Mouse (Mus musculus) bone marrow macrophage, adult 2 months (primary cell): ENCODE results near the gene Zfp174.

ENCODE experiments used
- CTCF ChIP-seq: IDR thresholded peaks from 2 replicates; pipeline ENCODE4 v1.5.1; 2012; ENCODE audit warnings: low read depth, mild to moderate bottlenecking, low read length, moderate library complexity
- POLR2A ChIP-seq: IDR thresholded peaks from 2 replicates; pipeline ENCODE4 v1.6.1; 2012; ENCODE audit warnings: mild to moderate bottlenecking, low read depth, low read length, borderline replicate concordance

DNA sequence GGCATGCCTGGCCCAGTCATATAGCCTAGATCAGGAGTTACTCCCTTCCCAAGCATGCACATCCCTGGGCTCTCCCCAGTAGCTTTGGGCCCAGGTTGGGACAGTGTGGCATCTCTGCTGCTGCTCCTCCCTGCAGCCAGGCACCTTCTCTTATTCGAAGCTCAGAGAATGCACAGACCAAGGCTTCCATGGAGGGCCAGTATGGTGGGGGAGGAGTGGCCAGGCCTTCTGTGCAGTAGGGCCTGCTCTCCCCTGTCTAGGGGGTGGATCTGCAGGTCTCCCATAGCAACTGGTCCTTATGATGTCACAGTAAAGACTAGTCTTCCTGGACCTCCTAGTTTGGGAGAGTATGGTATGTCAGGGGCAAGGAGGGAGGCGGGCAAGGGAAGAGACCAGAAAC is 60.4 kb downstream of the Zfp174 start:
- no peak for TF ChIP-seq CTCF
- TF ChIP-seq POLR2A = no peak
